Mouse (Mus musculus) erythroblast, embryonic 14.5 days (primary cell): ENCODE measurements around the gene Lrba. TPM values are rescaled to one million over a fixed set of nuclear protein-coding genes. Genes with fewer than 3 reads are reported as not detected.

Source experiments
- H3K27me3 ChIP-seq: 2 replicates; pipeline ENCODE4 v1.6.1; 2012; ENCODE audit warnings: inconsistent platforms; ENCODE audit not compliant: control insufficient read depth
- H3K36me3 ChIP-seq: 2 replicates; pipeline ENCODE4 v1.6.1; 2012; ENCODE audit warnings: mild to moderate bottlenecking, inconsistent platforms; ENCODE audit not compliant: control insufficient read depth
- H3K4me1 ChIP-seq: 2 replicates; pipeline ENCODE4 v1.6.1; 2012; ENCODE audit warnings: inconsistent platforms; ENCODE audit not compliant: control insufficient read depth
- H3K4me3 ChIP-seq: replicated peaks from 2 replicates; pipeline ENCODE3; 2012; ENCODE audit warnings: moderate library complexity, mild to moderate bottlenecking, inconsistent platforms
- H3K9me3 ChIP-seq: 2 replicates; pipeline ENCODE4 v1.6.1; 2012; ENCODE audit warnings: low read length, inconsistent platforms, mixed read lengths; ENCODE audit not compliant: control insufficient read depth
- GATA1 ChIP-seq: IDR thresholded peaks from 2 replicates; pipeline ENCODE4 v1.6.1; 2012; ENCODE audit warnings: low read length, inconsistent platforms, mixed read lengths
- TAL1 ChIP-seq: IDR thresholded peaks from 3 replicates; pipeline ENCODE4 v1.6.1; 2012; ENCODE audit warnings: low read length, inconsistent platforms, mixed read lengths
- polyA plus RNA-seq: library from polyadenylated mRNA; stranded (reverse); fragments of >175 nt; gene quantifications from 2 replicates; pipeline ENCODE4 v1.2.3, GENCODE M21; 2012

Lrba gene
- polyA plus RNA-seq, 1 experiment, result 2.3 TPM

DNA sequence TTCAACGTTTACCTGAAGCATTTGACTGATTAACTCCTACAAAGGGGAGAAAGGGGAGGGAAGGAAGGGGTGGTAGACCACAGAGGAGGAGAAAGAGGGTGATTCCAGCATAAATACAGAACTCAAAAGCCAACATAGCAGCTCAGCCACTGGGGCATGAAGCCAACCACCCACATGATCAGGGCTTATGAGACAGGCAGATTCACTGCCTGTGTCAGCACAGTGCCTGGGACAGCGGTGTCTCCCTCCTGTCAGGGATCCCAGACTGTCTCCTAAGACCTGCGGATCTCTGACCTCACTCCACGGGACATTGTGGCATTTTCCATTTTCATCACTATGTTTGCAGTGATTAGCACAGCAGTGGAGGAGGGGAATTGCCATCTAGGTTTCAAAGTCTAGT, 568.8 kb downstream of the Lrba start:
- Histone ChIP-seq H3K4me1 (peaks cover 41% of the 10 kb centered on the region), H3K4me3 (no peak overlapping the region), H3K36me3 (peaks cover 90% of the 10 kb centered on the region), H3K27me3 (no peaks in the 10 kb centered on the region), H3K9me3 (no peaks in the 10 kb centered on the region)
- TF ChIP-seq TAL1 (no peak), GATA1 (no peak)

GRCm38 (mm10) chr3:86793720-86794191, 569.3 kb downstream of the Lrba start:
- Histone ChIP-seq H3K4me3 (no peak overlapping the region), H3K36me3 (peaks cover 85% of the 10 kb centered on the region), H3K4me1 (peaks cover 45% of the 10 kb centered on the region), H3K9me3 (no peaks in the 10 kb centered on the region), H3K27me3 (no peaks in the 10 kb centered on the region)
- TF ChIP-seq GATA1 (no peak), TAL1 (no peak)

- H3K4me3 ChIP-seq, result peak overlapping the region; percentile 71
These were observed 572.2 kb downstream of the Lrba start for GRCm38 (mm10) chr3:86796716-86797115.

GRCm38 (mm10) chr3:86797871-86798460, 573.5 kb downstream of the Lrba start:
- Histone ChIP-seq H3K4me1 (peaks cover 87% of the 10 kb centered on the region), H3K27me3 (no peaks in the 10 kb centered on the region), H3K36me3 (peaks cover 44% of the 10 kb centered on the region), H3K9me3 (no peaks in the 10 kb centered on the region), H3K4me3 (peak overlapping the region; percentile 71)
- TF ChIP-seq GATA1 (no peak), TAL1 (no peak)

More at GRCm38 (mm10) chr3:86796716-86797115, 572.2 kb downstream of the Lrba start:
- Histone ChIP-seq H3K4me1 (peaks cover 74% of the 10 kb centered on the region), H3K9me3 (no peaks in the 10 kb centered on the region), H3K36me3 (peaks cover 57% of the 10 kb centered on the region), H3K27me3 (no peaks in the 10 kb centered on the region)
- no peak for TF ChIP-seq GATA1
- TF ChIP-seq TAL1, result no peak

DNA sequence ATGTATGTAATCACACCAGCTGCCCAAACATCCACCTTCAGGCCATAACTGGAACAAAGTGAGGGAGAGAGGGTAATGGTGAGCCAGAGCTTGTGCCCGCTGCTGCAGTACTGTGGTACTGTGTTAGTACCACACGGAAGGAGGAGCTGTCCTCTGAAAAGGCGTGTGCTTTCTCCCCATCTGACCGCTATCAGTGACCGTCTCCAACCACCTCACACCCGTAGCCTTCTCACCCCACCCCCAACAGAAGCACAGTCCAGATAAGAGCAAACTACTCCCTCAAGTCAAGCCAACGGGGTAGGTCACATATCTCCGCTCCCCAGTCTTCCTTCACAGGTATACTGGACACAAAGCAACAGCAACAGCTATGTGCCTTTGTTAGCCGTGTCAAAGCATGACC, 574.6 kb downstream of the Lrba start:
- TF ChIP-seq GATA1 (peak; percentile 98), TAL1 (peak; percentile 95)
- no peaks in the 10 kb centered on the region for H3K27me3 ChIP-seq
- H3K4me3 ChIP-seq, result peak overlapping the region; percentile 71
- H3K36me3 ChIP-seq, result peaks cover 33% of the 10 kb centered on the region
- H3K9me3 ChIP-seq, result no peaks in the 10 kb centered on the region
- peaks cover 87% of the 10 kb centered on the region for H3K4me1 ChIP-seq

GRCm38 (mm10) chr3:86800841-86801240, 576.4 kb downstream of the Lrba start:
- TF ChIP-seq TAL1, result no peak
- TF ChIP-seq GATA1, result no peak
- Histone ChIP-seq H3K9me3 (no peaks in the 10 kb centered on the region), H3K4me3 (no peak overlapping the region), H3K36me3 (peaks cover 17% of the 10 kb centered on the region), H3K27me3 (no peaks in the 10 kb centered on the region), H3K4me1 (peaks cover 81% of the 10 kb centered on the region)

DNA sequence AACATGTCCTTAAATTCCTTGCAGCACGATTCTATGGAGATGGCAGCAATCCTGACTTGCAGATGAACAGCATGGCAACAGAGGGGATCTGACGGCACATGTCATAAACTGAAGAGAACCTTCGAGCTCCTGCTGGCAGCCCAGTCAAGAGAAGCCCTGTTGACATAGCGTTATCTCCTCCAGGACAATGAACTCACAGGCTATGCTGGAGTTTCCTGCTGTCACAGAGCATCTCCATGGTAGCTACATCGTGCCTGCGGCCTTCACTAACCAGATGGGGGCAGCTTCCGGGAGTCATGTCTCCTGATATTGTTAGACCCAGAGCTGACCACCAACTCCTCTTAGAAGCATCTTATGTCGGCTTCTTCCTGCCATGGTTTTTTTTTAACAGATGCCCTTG, 578.3 kb downstream of the Lrba start:
- Histone ChIP-seq H3K27me3 (no peaks in the 10 kb centered on the region), H3K9me3 (no peaks in the 10 kb centered on the region), H3K4me1 (peaks cover 61% of the 10 kb centered on the region), H3K4me3 (no peak overlapping the region), H3K36me3 (peaks cover 3% of the 10 kb centered on the region)
- no peak for TF ChIP-seq GATA1
- TF ChIP-seq TAL1, result no peak

DNA sequence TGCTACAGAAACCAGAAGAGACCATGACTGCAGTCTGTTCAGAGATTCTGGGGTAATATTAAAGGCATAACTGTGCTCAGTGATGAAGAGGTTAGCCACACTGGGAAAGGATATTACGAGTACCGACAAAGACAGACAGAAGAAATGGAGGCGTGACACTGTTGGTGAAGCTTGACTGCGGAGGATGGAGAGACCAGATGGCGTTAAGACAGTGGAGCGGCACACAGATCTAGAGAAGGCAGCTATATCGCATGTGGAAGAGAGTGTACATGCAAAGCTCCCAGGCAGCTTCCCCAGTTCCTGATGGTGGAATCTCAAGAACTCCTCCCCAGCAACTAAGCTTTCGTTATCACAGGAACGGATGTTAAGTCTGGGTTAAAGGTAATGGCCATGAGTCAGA, 579.8 kb downstream of the Lrba start:
- Histone ChIP-seq H3K9me3 (no peaks in the 10 kb centered on the region), H3K4me1 (peaks cover 50% of the 10 kb centered on the region), H3K36me3 (no peaks in the 10 kb centered on the region), H3K4me3 (no peak overlapping the region), H3K27me3 (no peaks in the 10 kb centered on the region)
- TF ChIP-seq GATA1, result no peak
- no peak for TF ChIP-seq TAL1

GRCm38 (mm10) chr3:86806834-86807233, 582.4 kb downstream of the Lrba start:
- TF ChIP-seq TAL1 (no peak), GATA1 (no peak)
- Histone ChIP-seq H3K27me3 (no peaks in the 10 kb centered on the region), H3K9me3 (no peaks in the 10 kb centered on the region), H3K4me1 (peaks cover 24% of the 10 kb centered on the region), H3K4me3 (no peak overlapping the region), H3K36me3 (no peaks in the 10 kb centered on the region)
